Mouse (Mus musculus) neural tube, embryonic 11.5 days (tissue): ENCODE measurements around the gene Tet2. TPM values are rescaled to one million over a fixed set of nuclear protein-coding genes. Genes with fewer than 3 reads are reported as not detected.

Source experiments
- ATAC-seq: fragments of 200-750 bp; cut with Nextera tagmentation; 2 replicates; pipeline ENCODE4 v1.8.0; 2017; ENCODE audit warnings: moderate number of reproducible peaks, mild to moderate bottlenecking, moderate TSS enrichment, moderate library complexity; ENCODE audit not compliant: insufficient read depth, low FRiP score, low TSS enrichment
- DNase-seq: peaks from one replicate; pipeline ENCODE4 v3.0.0-alpha.2; 2015; ENCODE audit warnings: low spot score
- H3K27ac ChIP-seq: fragments of 300-500 bp; sonication (generic); 2 replicates; pipeline ENCODE4 v1.5.1; 2014; ENCODE audit warnings: low read depth, mild to moderate bottlenecking, low read length
- H3K27me3 ChIP-seq: fragments of 300-500 bp; sonication (generic); 2 replicates; pipeline ENCODE4 v1.6.1; 2014; ENCODE audit warnings: mild to moderate bottlenecking, low read length, mixed read lengths; ENCODE audit not compliant: control insufficient read depth, insufficient read depth
- H3K36me3 ChIP-seq: fragments of 300-500 bp; sonication (generic); 2 replicates; pipeline ENCODE4 v1.6.1; 2014; ENCODE audit warnings: mild to moderate bottlenecking, low read length, moderate library complexity, mixed read lengths; ENCODE audit not compliant: control insufficient read depth, insufficient read depth
- H3K4me1 ChIP-seq: fragments of 300-500 bp; sonication (generic); 2 replicates; pipeline ENCODE4 v1.6.1; 2014; ENCODE audit warnings: low read length, mixed read lengths; ENCODE audit not compliant: control insufficient read depth, insufficient read depth
- H3K4me2 ChIP-seq: fragments of 300-500 bp; sonication (generic); 2 replicates; pipeline ENCODE4 v1.6.1; 2014; ENCODE audit warnings: low read depth, mild to moderate bottlenecking, moderate library complexity
- H3K4me3 ChIP-seq: fragments of 300-500 bp; sonication (generic); 2 replicates; pipeline ENCODE4 v1.5.1; 2014; ENCODE audit warnings: low read depth, low read length
- H3K9ac ChIP-seq: fragments of 300-500 bp; sonication (generic); 2 replicates; pipeline ENCODE4 v1.6.1; 2014; ENCODE audit warnings: mild to moderate bottlenecking, low read length
- H3K9me3 ChIP-seq: fragments of 300-500 bp; sonication (generic); 2 replicates; pipeline ENCODE4 v1.6.1; 2016; ENCODE audit warnings: low read length; ENCODE audit not compliant: control insufficient read depth
- WGBS: fragments of 180-500 bp; shearing (Covaris S2); extraction: QIAGEN DNeasy Blood & Tissue Kit; methylation state at CpG from one replicate; pipeline ENCODE4 v1.1.7; 2014; 5-methylcytosine and 5-hydroxymethylcytosine counted together
- polyA plus RNA-seq: library from polyadenylated mRNA; unstranded; fragments of >200 nt; fragmentation: Nextera tagmentation; extraction: Ambion mirVana; gene quantifications from 2 replicates; pipeline ENCODE4 v1.2.1, GENCODE M21; 2014

The Tet2 gene
- polyA plus RNA-seq, 1 experiment from 2014 or later, result 18.3 TPM

- Histone ChIP-seq H3K4me2 (no peak overlapping the region), H3K9ac (no peak overlapping the region), H3K27me3 (no peaks in the 10 kb centered on the region), H3K9me3 (no peaks in the 10 kb centered on the region), H3K27ac (no peak overlapping the region), H3K4me1 (no peaks in the 10 kb centered on the region), H3K4me3 (no peak overlapping the region), H3K36me3 (no peaks in the 10 kb centered on the region)
- no peak for ATAC-seq
- 88% methylated on average over 9 of the region's 9 CpGs for WGBS
- DNase-seq, result no peak
Observed at GRCm38 (mm10) chr3:133579671-133580070, 34.7 kb upstream of the Tet2 start.

- ATAC-seq, result no peak
- 47% methylated on average over 9 of the region's 9 CpGs for WGBS
Observed at GRCm38 (mm10) chr3:133579140-133579539, 34.2 kb upstream of the Tet2 start.

GRCm38 (mm10) chr3:133574969-133575368 is 30.0 kb upstream of the Tet2 start:
- no peak for ATAC-seq
- Histone ChIP-seq H3K4me2 (no peak overlapping the region), H3K4me3 (no peak overlapping the region), H3K27ac (no peak overlapping the region), H3K27me3 (no peaks in the 10 kb centered on the region), H3K4me1 (no peaks in the 10 kb centered on the region), H3K9ac (no peak overlapping the region), H3K36me3 (no peaks in the 10 kb centered on the region), H3K9me3 (no peaks in the 10 kb centered on the region)
- no peak for DNase-seq
- 77% methylated on average over 6 of the region's 6 CpGs for WGBS

More at GRCm38 (mm10) chr3:133579140-133579539, 34.2 kb upstream of the Tet2 start:
- no peaks in the 10 kb centered on the region for H3K27me3 ChIP-seq
- no peaks in the 10 kb centered on the region for H3K36me3 ChIP-seq
- H3K4me2 ChIP-seq, result no peak overlapping the region
- H3K4me1 ChIP-seq, result no peaks in the 10 kb centered on the region
- H3K9me3 ChIP-seq, result no peaks in the 10 kb centered on the region
- no peak overlapping the region for H3K27ac ChIP-seq
- H3K9ac ChIP-seq, result no peak overlapping the region
- no peak for DNase-seq
- no peak overlapping the region for H3K4me3 ChIP-seq

GRCm38 (mm10) chr3:133571961-133572360 is 27.0 kb upstream of the Tet2 start:
- 75% methylated on average over 5 of the region's 5 CpGs for WGBS
- ATAC-seq, result no peak

GRCm38 (mm10) chr3:133563503-133564205 is 18.7 kb upstream of the Tet2 start:
- Histone ChIP-seq H3K4me3 (no peak overlapping the region), H3K9me3 (no peaks in the 10 kb centered on the region), H3K4me2 (no peak overlapping the region), H3K27ac (no peak overlapping the region), H3K4me1 (no peaks in the 10 kb centered on the region), H3K27me3 (no peaks in the 10 kb centered on the region), H3K36me3 (no peaks in the 10 kb centered on the region), H3K9ac (no peak overlapping the region)
- ATAC-seq (no peak), DNase-seq (no peak)
- 91% methylated on average over 2 of the region's 2 CpGs for WGBS

More at GRCm38 (mm10) chr3:133571961-133572360, 27.0 kb upstream of the Tet2 start:
- H3K4me3 ChIP-seq, result no peak overlapping the region
- no peak for DNase-seq
- no peaks in the 10 kb centered on the region for H3K27me3 ChIP-seq
- no peaks in the 10 kb centered on the region for H3K36me3 ChIP-seq
- H3K4me2 ChIP-seq, result no peak overlapping the region
- H3K4me1 ChIP-seq, result no peaks in the 10 kb centered on the region
- no peaks in the 10 kb centered on the region for H3K9me3 ChIP-seq
- no peak overlapping the region for H3K27ac ChIP-seq
- H3K9ac ChIP-seq, result no peak overlapping the region

GRCm38 (mm10) chr3:133559413-133560114 is 14.6 kb upstream of the Tet2 start:
- H3K36me3 ChIP-seq, result no peaks in the 10 kb centered on the region
- DNase-seq, result no peak
- no peak for ATAC-seq
- H3K4me1 ChIP-seq, result no peaks in the 10 kb centered on the region
- no peak overlapping the region for H3K4me3 ChIP-seq
- no peaks in the 10 kb centered on the region for H3K9me3 ChIP-seq
- no peak overlapping the region for H3K9ac ChIP-seq
- H3K27ac ChIP-seq, result no peak overlapping the region
- WGBS, result 86% methylated on average over 6 of the region's 6 CpGs
- H3K27me3 ChIP-seq, result no peaks in the 10 kb centered on the region
- H3K4me2 ChIP-seq, result no peak overlapping the region

GRCm38 (mm10) chr3:133557602-133558001 is 12.7 kb upstream of the Tet2 start:
- WGBS, result 85% methylated on average over 6 of the region's 6 CpGs
- DNase-seq (no peak), ATAC-seq (no peak)
- H3K4me3 ChIP-seq, result no peak overlapping the region
- no peaks in the 10 kb centered on the region for H3K27me3 ChIP-seq
- no peaks in the 10 kb centered on the region for H3K4me1 ChIP-seq
- no peaks in the 10 kb centered on the region for H3K9me3 ChIP-seq
- H3K27ac ChIP-seq, result no peak overlapping the region
- no peak overlapping the region for H3K9ac ChIP-seq
- no peaks in the 10 kb centered on the region for H3K36me3 ChIP-seq
- H3K4me2 ChIP-seq, result no peak overlapping the region

GRCm38 (mm10) chr3:133557154-133557553 is 12.2 kb upstream of the Tet2 start:
- WGBS, result 73% methylated on average over 7 of the region's 7 CpGs
- H3K36me3 ChIP-seq, result no peaks in the 10 kb centered on the region
- H3K4me2 ChIP-seq, result no peak overlapping the region
- H3K9me3 ChIP-seq, result no peaks in the 10 kb centered on the region
- H3K9ac ChIP-seq, result no peak overlapping the region
- no peak overlapping the region for H3K4me3 ChIP-seq
- DNase-seq, result no peak
- H3K4me1 ChIP-seq, result no peaks in the 10 kb centered on the region
- H3K27me3 ChIP-seq, result no peaks in the 10 kb centered on the region
- H3K27ac ChIP-seq, result no peak overlapping the region
- ATAC-seq, result no peak

GRCm38 (mm10) chr3:133555378-133555777 is 10.4 kb upstream of the Tet2 start:
- H3K27ac ChIP-seq, result no peak overlapping the region
- no peak overlapping the region for H3K9ac ChIP-seq
- ATAC-seq (no peak), DNase-seq (no peak)
- no peaks in the 10 kb centered on the region for H3K4me1 ChIP-seq
- H3K36me3 ChIP-seq, result no peaks in the 10 kb centered on the region
- WGBS, result 88% methylated on average over 7 of the region's 7 CpGs
- H3K27me3 ChIP-seq, result no peaks in the 10 kb centered on the region
- no peak overlapping the region for H3K4me2 ChIP-seq
- H3K9me3 ChIP-seq, result no peaks in the 10 kb centered on the region
- no peak overlapping the region for H3K4me3 ChIP-seq
